Comparison of ENCODE assay signal across 8 mouse cellular contexts in the genomic region with DNA sequence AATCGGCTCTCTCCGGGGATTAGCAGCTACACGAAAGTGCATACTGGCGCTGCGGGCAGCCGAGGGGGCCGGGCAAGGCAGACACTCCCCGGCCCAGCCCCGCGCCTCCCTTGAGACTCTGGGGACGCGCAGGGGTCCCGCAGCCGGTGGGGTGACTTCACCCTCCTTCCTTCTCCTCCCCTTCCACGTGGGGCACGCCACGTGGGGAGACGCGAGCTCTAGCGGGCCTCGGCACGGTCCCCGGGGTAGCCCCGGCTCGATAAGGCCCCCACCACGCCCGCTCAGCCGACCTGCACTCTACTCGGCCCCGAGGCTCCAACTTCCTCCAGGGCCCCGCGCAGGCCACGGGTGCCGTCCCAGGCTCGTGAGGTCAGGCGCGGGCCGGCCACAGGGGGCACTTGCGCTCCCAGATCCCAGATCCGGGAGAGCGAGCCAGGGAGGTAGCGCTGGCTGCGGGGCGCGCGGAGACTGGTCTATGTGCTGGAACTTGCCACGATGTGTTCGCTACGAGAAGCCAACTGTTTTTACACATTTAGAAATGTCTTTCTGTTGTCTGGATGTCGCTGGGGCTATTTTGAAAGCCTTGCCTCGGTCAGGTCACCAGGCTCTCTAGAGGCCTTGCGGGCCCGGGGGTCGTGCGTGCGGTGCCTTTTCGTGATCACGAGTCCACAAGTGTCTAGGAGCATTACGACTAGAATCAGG. TPM values are rescaled to one million over a fixed set of nuclear protein-coding genes. Genes with fewer than 3 reads are reported as not detected.
DNase-seq lines count a peak whose midpoint lies in the region; ATAC-seq and TF ChIP-seq lines count a peak whose summit lies in the region.

Gene Ctbp2 (minus strand): TSS at position 356 of the 702 bp plus-strand sequence.

- peak within 1 kb of the TSS; percentile 99 for H3K9ac ChIP-seq in forebrain, embryonic 11.5 days (ENCODE audit: low read length)
- H3K9ac ChIP-seq in heart, embryonic 13.5 days = peak within 1 kb of the TSS; percentile 99
- peak within 1 kb of the TSS; percentile 95 for H3K9ac ChIP-seq in kidney, postnatal 0 days (ENCODE audit: low read depth, low read length)
- peak within 1 kb of the TSS; percentile 89 for H3K9ac ChIP-seq in liver, embryonic 11.5 days (ENCODE audit: low read depth, low read length)

- WGBS in forebrain, embryonic 11.5 days = under 1% methylated on average over 59 of the region's 59 CpGs
- under 1% methylated on average over 55 of the region's 59 CpGs for WGBS in heart, embryonic 13.5 days
- WGBS in kidney, postnatal 0 days = under 1% methylated on average over 59 of the region's 59 CpGs
- WGBS in liver, embryonic 11.5 days = under 1% methylated on average over 56 of the region's 59 CpGs

- TF ChIP-seq CTCF in kidney, postnatal 0 days (IDR thresholded peaks at IDR 0.05; ENCODE audit: low read depth) = peak; percentile 72

- DNase-seq in 3134 (ENCODE audit: extremely low read depth, insufficient read length, low spot score) = peak; percentile 88
- peak; percentile 79 for DNase-seq in brain, adult 2 months (ENCODE audit: low read depth, low spot score)
- peak; percentile 91 for DNase-seq in forebrain, embryonic 11.5 days (ENCODE audit: low spot score)
- peak; percentile 93 for DNase-seq in kidney, postnatal 0 days (ENCODE audit: low spot score)
- peak; percentile 90 for DNase-seq in liver, embryonic 11.5 days (ENCODE audit: low spot score)
- peak; percentile 74 to 81 for DNase-seq in monocyte, adult 2 months (ENCODE audit: low read depth in 1 of 2, low spot score in 2 of 2)
- DNase-seq in spleen, postnatal 36 days (ENCODE audit: low spot score in 2 of 2) = peak; percentile 33 to 46

- ATAC-seq in forebrain, embryonic 11.5 days (replicated peaks; ENCODE audit: low FRiP score) = peak; percentile 76
- ATAC-seq in heart, embryonic 13.5 days (ENCODE audit: extremely low read depth, insufficient number of reproducible peaks, low FRiP score, low TSS enrichment) = peak; percentile 75
- ATAC-seq in kidney, postnatal 0 days (replicated peaks; ENCODE audit: low FRiP score, low read depth) = peak; percentile 91
- ATAC-seq in liver, embryonic 11.5 days (replicated peaks; ENCODE audit: low FRiP score) = peak; percentile 85

- no peaks in the 10 kb centered on the region for H3K36me3 ChIP-seq in forebrain, embryonic 11.5 days (ENCODE audit: control insufficient read depth, insufficient read depth, low read length)
- no peaks in the 10 kb centered on the region for H3K36me3 ChIP-seq in heart, embryonic 13.5 days
- no peaks in the 10 kb centered on the region for H3K36me3 ChIP-seq in kidney, postnatal 0 days (ENCODE audit: insufficient read depth, low read length)
- no peaks in the 10 kb centered on the region for H3K36me3 ChIP-seq in liver, embryonic 11.5 days (ENCODE audit: control insufficient read depth, insufficient read depth, low read length)

- peak within 1 kb of the TSS; percentile 99 for H3K27ac ChIP-seq in forebrain, embryonic 11.5 days (ENCODE audit: low read depth, low read length)
- H3K27ac ChIP-seq in heart, embryonic 13.5 days (replicated peaks) = peak within 1 kb of the TSS; percentile 97
- peak within 1 kb of the TSS; percentile 98 for H3K27ac ChIP-seq in kidney, postnatal 0 days
- peak within 1 kb of the TSS; percentile 86 for H3K27ac ChIP-seq in liver, embryonic 11.5 days (ENCODE audit: low read depth, low read length)

- peak within 1 kb of the TSS; percentile 92 for H3K4me2 ChIP-seq in forebrain, embryonic 11.5 days (ENCODE audit: low read depth, low read length, severe bottlenecking)
- peak within 1 kb of the TSS; percentile 85 for H3K4me2 ChIP-seq in heart, embryonic 13.5 days
- peak within 1 kb of the TSS; percentile 81 for H3K4me2 ChIP-seq in kidney, postnatal 0 days (ENCODE audit: low read length)
- peak within 1 kb of the TSS; percentile 84 for H3K4me2 ChIP-seq in liver, embryonic 11.5 days

- H3K4me3 ChIP-seq in forebrain, embryonic 11.5 days (ENCODE audit: low read depth, low read length) = peak within 1 kb of the TSS; percentile 80
- peak within 1 kb of the TSS; percentile 95 for H3K4me3 ChIP-seq in heart, embryonic 13.5 days
- H3K4me3 ChIP-seq in kidney, postnatal 0 days (replicated peaks; ENCODE audit: low read depth, low read length) = peak within 1 kb of the TSS; percentile 94
- peak within 1 kb of the TSS; percentile 88 for H3K4me3 ChIP-seq in liver, embryonic 11.5 days (ENCODE audit: low read depth, low read length)

- peaks cover 11% of the 10 kb centered on the region for H3K4me1 ChIP-seq in forebrain, embryonic 11.5 days (replicated peaks; ENCODE audit: control insufficient read depth, insufficient read depth, low read length)
- peaks cover 32% of the 10 kb centered on the region for H3K4me1 ChIP-seq in heart, embryonic 13.5 days
- H3K4me1 ChIP-seq in kidney, postnatal 0 days (replicated peaks; ENCODE audit: insufficient read depth, low read length) = peaks cover 13% of the 10 kb centered on the region; the same call in 1 of the 2 replicates
- peaks cover 8% of the 10 kb centered on the region for H3K4me1 ChIP-seq in liver, embryonic 11.5 days (replicated peaks; ENCODE audit: control insufficient read depth, insufficient read depth, low read length)

- no peaks in the 10 kb centered on the region; the same call in 1 of the 2 replicates for H3K27me3 ChIP-seq in forebrain, embryonic 11.5 days (ENCODE audit: control insufficient read depth, insufficient read depth, low read length)
- no peaks in the 10 kb centered on the region; the same call in 1 of the 2 replicates for H3K27me3 ChIP-seq in heart, embryonic 13.5 days (replicated peaks)
- H3K27me3 ChIP-seq in kidney, postnatal 0 days (ENCODE audit: insufficient read depth, low read length) = no peaks in the 10 kb centered on the region
- H3K27me3 ChIP-seq in liver, embryonic 11.5 days (replicated peaks; ENCODE audit: control insufficient read depth, insufficient read depth, low read length) = peaks cover 2% of the 10 kb centered on the region; the same call in 1 of the 2 replicates

- no peaks in the 10 kb centered on the region; the same call in 1 of the 2 replicates for H3K9me3 ChIP-seq in forebrain, embryonic 11.5 days (ENCODE audit: control insufficient read depth, low read length)
- no peaks in the 10 kb centered on the region for H3K9me3 ChIP-seq in heart, embryonic 13.5 days
- H3K9me3 ChIP-seq in kidney, postnatal 0 days (replicated peaks; ENCODE audit: low read length) = no peaks in the 10 kb centered on the region
- no peaks in the 10 kb centered on the region for H3K9me3 ChIP-seq in liver, embryonic 11.5 days (ENCODE audit: control insufficient read depth, low read length)

RNA-seq across cellular contexts. Expression of gene Ctbp2, which starts in this region (rescaled TPM):
- 137 and 150 TPM in 2 replicates for polyA plus RNA-seq in forebrain, embryonic 11.5 days (2014; fragmentation: Nextera tagmentation; extraction: Ambion mirVana)
- 46.8 and 50.6 TPM in 2 replicates for polyA plus RNA-seq in heart, embryonic 13.5 days (2015; fragmentation: Nextera tagmentation; extraction: Ambion mirVana)
- 89.1 and 95.9 TPM in 2 replicates for polyA plus RNA-seq in kidney, postnatal 0 days (2015; fragmentation: Nextera tagmentation; extraction: Ambion mirVana)
- polyA plus RNA-seq in liver, embryonic 11.5 days (2014; fragmentation: Nextera tagmentation; extraction: Ambion mirVana) = 42.7 and 47.9 TPM in 2 replicates

Comparison
In these comparisons a context has a peak if more than half of its experiments do, and no peak if none do; other contexts are left out.
1. Peak in every context shown above with its lines: DNase-seq, ATAC-seq, H3K4me3 ChIP-seq and H3K27ac ChIP-seq.
2. DNase-seq: peak in every context shown above with its lines; median percentile 93 in kidney, postnatal 0 days; 91 in forebrain, embryonic 11.5 days; 90 in liver, embryonic 11.5 days; 88 in 3134; 79 in brain, adult 2 months; 78 in monocyte, adult 2 months; 40 in spleen, postnatal 36 days.